Mouse (Mus musculus): Measurements from ENCODE around the gene Tubb1.

Gene Tubb1

GRCm38 (mm10) chr2:174443046-174443445 is 7.4 kb upstream of the Tubb1 start:
- DNase-seq (ENCODE audit: low read depth, low spot score), result no peak

GRCm38 (mm10) chr2:174444359-174444758 is 6.1 kb upstream of the Tubb1 start:
- no peak for DNase-seq (ENCODE audit: low read depth, low spot score)

DNA sequence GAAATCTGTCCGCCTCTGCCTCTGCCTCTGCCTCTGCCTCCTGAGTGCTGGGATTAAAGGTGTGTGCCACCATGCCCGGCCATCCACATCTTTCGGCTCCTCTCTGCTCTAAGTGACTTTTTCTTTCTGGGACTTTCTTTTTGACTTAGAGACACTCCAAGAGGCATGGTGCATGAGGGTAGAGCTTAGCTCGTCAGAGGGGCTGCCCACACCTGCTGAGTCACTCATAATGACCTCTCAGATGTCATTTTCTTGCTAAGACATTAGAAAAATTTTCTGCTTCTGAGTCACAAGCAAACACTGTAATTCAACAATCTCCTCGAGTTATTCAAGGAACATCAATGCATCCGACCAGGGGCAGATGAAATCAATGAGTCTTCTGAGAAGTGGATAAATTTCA is 5.5 kb upstream of the Tubb1 start:
- DNase-seq (ENCODE audit: low read depth, low spot score), result no peak

DNA sequence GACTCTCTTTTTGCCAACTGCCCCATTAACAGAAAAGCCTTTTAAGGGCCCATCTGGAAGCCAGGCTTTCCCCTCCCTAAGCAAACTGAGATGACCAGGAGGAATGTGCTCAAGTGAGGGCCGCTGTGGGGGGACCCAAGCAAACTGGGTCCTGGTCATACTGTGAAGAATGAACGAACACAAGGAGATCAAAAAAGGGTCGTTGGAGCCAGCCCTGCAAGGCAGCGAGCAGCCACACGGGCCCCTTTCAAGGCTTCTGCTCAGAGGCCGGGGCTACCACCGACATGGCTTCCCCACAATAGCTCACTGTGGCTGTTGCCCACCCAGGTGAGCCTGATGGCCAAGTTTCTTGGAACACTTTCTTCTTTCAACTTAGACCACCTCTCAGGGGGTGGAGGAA is 4.0 kb upstream of the Tubb1 start:
- DNase-seq (ENCODE audit: low read depth, low spot score), result no peak

DNA sequence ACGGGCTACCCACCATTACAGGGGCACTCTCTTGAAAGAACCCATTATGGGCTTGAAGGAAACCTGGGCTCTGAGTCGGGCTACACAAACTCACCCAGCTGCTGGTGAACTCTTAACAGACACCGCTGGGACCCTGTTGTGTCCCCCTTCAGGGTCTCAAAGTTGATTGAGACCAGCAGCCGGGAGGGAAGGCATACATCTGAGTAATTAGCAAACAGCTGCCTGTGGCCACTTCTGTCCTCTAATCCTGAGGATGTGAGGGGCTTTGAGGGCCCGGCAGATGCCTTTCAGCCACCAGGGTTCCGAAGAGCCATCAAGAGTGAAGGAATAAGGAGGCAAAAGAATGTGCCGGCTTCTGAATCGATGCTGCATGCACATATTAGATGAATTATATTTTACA is 3.6 kb upstream of the Tubb1 start:
- DNase-seq (ENCODE audit: low read depth, low spot score), result no peak

GRCm38 (mm10) chr2:174448405-174448804 is 2.1 kb upstream of the Tubb1 start:
- DNase-seq (ENCODE audit: low read depth, low spot score), result no peak

DNA sequence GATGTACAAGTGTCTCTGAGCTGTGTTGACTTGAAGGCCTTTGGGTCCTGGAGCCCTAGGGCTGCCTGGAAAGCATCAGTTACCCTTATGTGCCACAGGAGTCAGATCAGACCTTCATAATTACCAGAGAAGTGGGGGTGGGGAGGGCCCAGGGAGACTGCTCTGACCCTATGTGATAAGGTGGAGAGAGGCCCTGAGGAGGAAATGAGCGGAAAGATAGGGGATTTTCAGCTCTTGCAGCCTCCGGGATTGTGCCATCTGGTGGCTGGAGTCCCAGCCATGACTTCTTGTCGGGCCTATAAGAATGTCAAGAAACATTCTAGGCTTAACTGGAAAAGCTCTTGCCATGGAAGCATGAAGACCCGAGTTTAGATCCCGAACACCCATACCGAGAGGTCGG is 3.2 kb downstream of the Tubb1 start:
- no peak for DNase-seq (ENCODE audit: low read depth, low spot score)

GRCm38 (mm10) chr2:174459365-174459764 is 8.9 kb downstream of the Tubb1 start:
- no peak for DNase-seq (ENCODE audit: low read depth, low spot score)

GRCm38 (mm10) chr2:174463370-174463769 is 12.9 kb downstream of the Tubb1 start:
- DNase-seq (ENCODE audit: low read depth, low spot score), result no peak

DNA sequence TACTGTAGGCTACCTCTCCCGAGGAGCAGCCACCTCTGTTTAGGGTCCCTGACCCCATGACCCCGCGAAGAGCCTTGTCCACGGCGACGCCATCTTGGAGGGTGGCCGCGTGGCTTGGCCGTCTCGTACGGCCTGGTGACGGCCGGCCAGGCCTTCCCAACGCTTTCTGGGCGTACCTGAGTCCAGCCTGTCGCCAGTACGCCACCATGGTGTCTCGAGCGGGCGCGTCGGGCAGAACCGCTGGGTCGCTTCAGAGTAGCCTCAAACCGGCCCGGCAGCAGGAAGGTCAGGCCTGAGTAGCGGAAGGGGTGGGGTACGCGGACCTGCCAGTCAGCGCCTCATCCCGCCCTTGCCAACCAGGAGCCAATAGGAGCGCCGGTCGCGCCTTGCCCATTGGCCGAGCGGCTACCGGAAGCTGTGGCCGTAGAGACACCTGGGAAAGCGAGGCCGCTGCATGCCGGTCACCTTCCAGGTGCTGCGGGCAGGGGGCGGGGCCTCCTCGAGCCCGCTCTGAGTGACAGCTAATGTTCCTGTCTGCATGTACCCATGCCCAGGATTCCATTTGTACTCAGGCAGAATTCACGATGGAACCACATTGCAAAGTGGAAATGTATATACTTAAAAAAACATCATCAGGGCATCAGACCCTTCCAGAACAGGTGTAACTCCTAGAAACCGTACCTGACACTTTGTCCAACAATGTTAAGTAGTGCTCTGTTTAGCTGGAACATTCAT is 13.5 kb downstream of the Tubb1 start, which contains the start of gene Atp5e:
Gene Atp5e (minus strand): TSS at position 317 of the 735 bp plus-strand sequence.
- peak; percentile 81 for DNase-seq (ENCODE audit: low read depth, low spot score)

GRCm38 (mm10) chr2:174470333-174470732 is 19.8 kb downstream of the Tubb1 start:
- no peak for DNase-seq (ENCODE audit: low read depth, low spot score)

DNA sequence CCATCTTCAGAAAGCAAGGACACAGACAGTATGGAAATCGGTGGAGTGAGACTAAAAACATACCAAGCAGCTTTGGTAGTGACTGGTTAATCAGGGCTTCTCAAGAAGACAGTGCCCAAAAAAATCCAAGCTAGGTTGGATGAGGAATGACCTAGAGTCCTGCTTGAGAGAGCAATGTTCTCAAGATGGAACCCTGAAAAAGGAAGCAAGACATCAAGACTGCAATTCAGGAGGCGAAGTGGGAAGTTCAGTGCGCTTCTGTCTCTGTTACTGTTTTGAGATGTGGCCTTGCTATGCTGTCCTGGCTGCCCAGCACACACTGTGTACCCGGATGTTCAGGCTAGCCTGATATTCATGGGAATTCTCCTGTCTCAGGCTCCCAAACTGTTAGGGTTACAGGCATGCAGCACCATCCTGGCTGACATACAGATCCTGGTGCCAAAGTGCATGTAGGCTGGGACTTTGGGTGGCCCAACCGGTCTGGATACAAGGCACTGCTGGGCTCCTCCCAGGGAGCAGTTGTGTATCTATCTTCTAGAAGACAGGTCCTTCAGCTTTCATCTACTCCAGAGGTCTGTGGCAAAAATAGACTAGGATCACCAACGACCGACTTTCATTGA is 20.4 kb downstream of the Tubb1 start:
- no peak for DNase-seq (ENCODE audit: low read depth, low spot score)

DNA sequence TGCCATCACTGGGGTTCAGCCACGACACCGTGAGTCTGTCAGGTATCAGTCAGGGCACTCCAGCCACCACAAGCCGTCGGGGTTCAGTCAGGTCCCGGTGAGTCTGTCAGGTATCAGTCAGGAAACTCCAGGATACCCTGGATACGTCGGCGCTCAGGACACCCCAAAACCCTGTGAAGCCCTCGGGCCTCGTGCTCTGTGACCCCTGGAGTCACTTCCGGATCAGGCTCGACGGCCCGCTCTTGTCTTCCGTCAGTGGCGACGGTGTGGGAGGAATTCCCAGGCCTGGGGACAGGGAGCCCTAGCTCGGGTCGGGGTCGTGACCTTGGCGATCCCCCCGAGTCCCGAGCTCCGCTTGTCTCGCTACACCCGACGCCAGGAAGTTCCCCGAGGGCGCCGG is 21.9 kb downstream of the Tubb1 start:
- no peak for DNase-seq (ENCODE audit: low read depth, low spot score)

- DNase-seq (ENCODE audit: low read depth, low spot score), result peak; percentile 98
These were observed 22.5 kb downstream of the Tubb1 start, which contains the start of gene Prelid3b for GRCm38 (mm10) chr2:174472818-174473549. Prelid3b (minus strand) TSS chr2:174473081.

DNA sequence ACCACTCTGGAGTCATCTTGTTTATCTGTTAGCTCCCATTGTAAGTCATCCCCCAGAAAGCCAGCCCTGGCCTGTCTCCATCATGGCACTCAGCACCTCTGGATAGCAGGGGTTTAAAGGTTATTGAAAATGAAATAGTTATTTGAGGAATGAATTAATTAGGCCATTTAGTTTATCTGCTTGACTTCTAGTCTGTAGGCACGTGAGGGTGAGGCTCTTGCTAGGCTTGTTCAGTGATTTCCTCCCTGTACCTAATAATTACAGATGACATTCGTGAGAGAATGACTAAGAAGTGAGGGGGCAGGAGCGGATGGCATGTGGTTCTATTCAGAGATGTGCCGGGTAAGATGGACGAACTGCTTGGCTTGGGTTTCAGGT is 23.0 kb downstream of the Tubb1 start:
- DNase-seq (ENCODE audit: low read depth, low spot score), result no peak

GRCm38 (mm10) chr2:174477543-174478319 is 27.2 kb downstream of the Tubb1 start:
- no peak for DNase-seq (ENCODE audit: low read depth, low spot score)

DNA sequence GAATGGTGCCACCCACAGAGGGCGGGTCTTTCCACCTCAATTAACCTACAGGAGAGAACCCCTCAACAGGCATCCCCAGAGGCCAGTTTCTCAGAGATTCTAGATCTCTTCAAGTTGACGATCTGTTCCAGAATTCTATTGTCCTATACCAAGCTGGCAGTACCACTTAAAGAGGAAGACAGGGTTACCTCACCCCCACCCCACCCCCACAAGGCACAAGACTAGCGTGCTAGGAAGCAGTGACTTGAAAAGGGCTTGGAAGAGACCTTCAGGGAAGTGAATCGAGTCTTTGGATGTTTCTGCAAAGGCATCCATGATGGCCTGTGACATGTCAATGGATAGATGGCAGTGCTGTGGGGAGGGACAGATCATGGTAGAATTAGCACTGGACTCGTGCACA is 28.3 kb downstream of the Tubb1 start:
- no peak for DNase-seq (ENCODE audit: low read depth, low spot score)

- no peak for DNase-seq (ENCODE audit: low read depth, low spot score)
These were observed 36.5 kb downstream of the Tubb1 start for GRCm38 (mm10) chr2:174487005-174487404.

DNA sequence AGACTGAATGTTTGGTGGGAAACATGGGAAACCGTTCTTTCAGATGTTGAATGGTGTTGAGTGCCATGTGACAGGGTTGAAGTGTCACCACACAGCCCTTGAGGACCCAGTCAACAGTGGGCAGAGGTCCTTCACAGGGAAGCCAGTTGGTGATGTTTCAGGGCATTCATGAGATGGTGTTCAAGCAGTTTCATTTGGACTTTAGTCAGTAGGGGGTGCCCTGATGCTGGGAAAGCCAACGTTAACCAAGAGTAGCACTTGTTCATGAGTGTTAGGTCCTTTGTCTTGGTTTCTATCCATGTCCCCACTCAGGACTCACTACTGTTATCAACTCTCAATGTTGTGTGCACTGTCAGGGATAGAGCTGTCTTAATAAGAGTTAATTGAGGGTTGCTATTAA is 42.4 kb downstream of the Tubb1 start:
- DNase-seq (ENCODE audit: low read depth, low spot score), result no peak

- DNase-seq (ENCODE audit: low read depth, low spot score), result no peak
These were observed 50.5 kb downstream of the Tubb1 start for GRCm38 (mm10) chr2:174500814-174501503.

GRCm38 (mm10) chr2:174501517-174501916 is 51.0 kb downstream of the Tubb1 start:
- DNase-seq (ENCODE audit: low read depth, low spot score), result no peak

Data from retina, postnatal 7 days (tissue).